ENCODE assay signal across 8 mouse cellular contexts in the genomic region with DNA sequence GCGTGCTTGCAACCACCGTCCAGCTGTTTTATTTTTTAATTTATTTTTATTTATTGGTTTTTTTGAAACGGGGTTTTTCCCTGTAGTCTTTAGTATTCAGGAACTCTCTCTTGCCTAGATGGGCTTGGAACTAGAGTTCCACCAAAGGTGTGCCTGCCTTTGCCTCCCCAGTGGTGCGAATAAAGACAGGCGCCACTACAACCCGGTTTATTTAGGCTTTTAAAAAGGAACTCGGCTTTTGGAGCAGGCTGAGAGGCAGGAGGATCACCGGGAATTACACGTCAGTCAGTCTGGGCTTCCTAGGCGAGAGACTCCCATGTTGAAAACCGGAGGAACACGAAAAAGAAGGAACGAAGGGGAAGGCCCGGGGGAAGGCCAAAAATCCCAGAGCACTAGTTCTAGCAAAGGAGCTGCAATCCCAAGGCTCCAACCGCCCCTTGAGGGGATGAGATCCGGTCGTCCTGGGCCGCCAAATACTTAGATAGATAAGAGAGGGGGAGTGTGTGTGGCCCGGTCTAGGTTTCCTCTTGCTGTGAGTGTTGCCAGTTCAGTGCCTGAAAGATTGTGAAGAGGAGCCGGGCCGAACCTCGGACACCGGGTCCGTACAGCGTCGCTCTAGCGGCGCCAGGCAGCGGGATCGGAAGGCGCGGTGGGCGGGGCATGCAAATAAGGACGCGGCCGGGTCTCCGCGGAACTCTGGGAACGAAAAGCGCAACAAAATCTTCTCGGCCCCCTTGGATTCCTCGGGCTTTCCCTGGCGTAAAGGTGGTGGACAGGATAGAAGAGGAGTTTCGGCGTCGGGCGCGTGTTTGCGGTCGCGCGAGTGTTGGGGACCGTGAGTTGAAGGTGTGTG. TPM values are rescaled to one million over a fixed set of nuclear protein-coding genes. Genes with fewer than 3 reads are reported as not detected.
DNase-seq lines count a peak whose midpoint lies in the region; ATAC-seq lines count a peak whose summit lies in the region.
"Not testable (repeated sequence)": the region's sequence is repeated elsewhere in the genome, so short reads cannot be mapped to it uniquely, and the experiment has no call there.

No protein-coding gene starts in this region.

- intact Hi-C loops in gastrocnemius, postnatal 14 days (cut with DNase I; ENCODE audit: low total_unique reads); left cerebral cortex, postnatal 10 days (cut with DNase I): not testable (repeated sequence)

- H3K4me1 ChIP-seq in megakaryocyte, embryonic 14.5 days, result peaks cover 19% of the 10 kb centered on the region

- ATAC-seq in inflammation-experienced regulatory T-cells, adult 6 months, result peak; percentile 32

- not testable (repeated sequence) for H3K36me3 ChIP-seq in megakaryocyte, embryonic 14.5 days (replicated peaks; ENCODE audit: low read length)

- peak; percentile 88 for DNase-seq in adipocyte (ENCODE audit: low spot score)
- peak; percentile 77 for DNase-seq in embryo, embryonic 10.5 days (ENCODE audit: low spot score)
- DNase-seq in gastrocnemius, postnatal 14 days, result peak; percentile 83
- DNase-seq in left cerebral cortex, postnatal 10 days (ENCODE audit: extremely low spot score in 1 of 2, low spot score in 2 of 2), result peak; percentile 63 to 89
- peak; percentile 89 for DNase-seq in right cerebral cortex, postnatal 10 days (ENCODE audit: low spot score in 2 of 2)
- peak; percentile 41 for DNase-seq in urinary bladder, postnatal 10 days (ENCODE audit: low spot score)

- peak overlapping the region; percentile 53 for H3K4me3 ChIP-seq in megakaryocyte, embryonic 14.5 days (replicated peaks)

- H3K27me3 ChIP-seq in megakaryocyte, embryonic 14.5 days (replicated peaks), result not testable (repeated sequence)

- H3K9me3 ChIP-seq in megakaryocyte, embryonic 14.5 days, result not testable (repeated sequence)

RNA-seq across cellular contexts. Expression of a gene that starts 14.1 kb away (rescaled TPM):
- total RNA-seq in gastrocnemius, postnatal 14 days (2021), result 10 to 100 TPM; 18.0 to 19.8 TPM
- polyA plus RNA-seq in inflammation-experienced regulatory T-cells, adult 6 months (2017; shearing (Covaris generic)), result 10 to 100 TPM; 74.3 to 80.3 (median 78.1) TPM
- 1 to 10 TPM; 4.0 to 4.7 TPM for total RNA-seq in left cerebral cortex, postnatal 10 days (2021)
- 3.8 TPM in 1 of 2 replicates, not detected in the other for polyA plus RNA-seq in megakaryocyte, embryonic 14.5 days (2012; ENCODE audit: insufficient read depth, low replicate concordance)

RNA-seq across cellular contexts. Expression of a gene that starts 24.3 kb away (rescaled TPM):
- 10 to 100 TPM in 1 of 2 experiments, 1 to 10 TPM in 1; 7.1 to 10.7 TPM for total RNA-seq in gastrocnemius, postnatal 14 days (2021)
- 1 to 10 TPM in 1 of 3 experiments, under 1 TPM in 1, not detected in 1; 0.40 to 1.6 TPM for polyA plus RNA-seq in inflammation-experienced regulatory T-cells, adult 6 months (2017; shearing (Covaris generic))
- total RNA-seq in left cerebral cortex, postnatal 10 days (2021), result 10 to 100 TPM; 25.3 to 26.0 TPM
- 1.2 TPM in 1 of 2 replicates, not detected in the other for polyA plus RNA-seq in megakaryocyte, embryonic 14.5 days (2012; ENCODE audit: insufficient read depth, low replicate concordance)

RNA-seq across cellular contexts. Expression of a gene that starts 42.0 kb away (rescaled TPM):
- total RNA-seq in gastrocnemius, postnatal 14 days (2021), result not detected
- under 1 TPM in 2 of 3 experiments, not detected in 1; 0.49 to 0.62 TPM for polyA plus RNA-seq in inflammation-experienced regulatory T-cells, adult 6 months (2017; shearing (Covaris generic))
- not detected for total RNA-seq in left cerebral cortex, postnatal 10 days (2021)
- polyA plus RNA-seq in megakaryocyte, embryonic 14.5 days (2012; ENCODE audit: insufficient read depth, low replicate concordance), result not detected in 2 replicates

RNA-seq across cellular contexts. Expression of a gene that starts 59.0 kb away (rescaled TPM):
- total RNA-seq in gastrocnemius, postnatal 14 days (2021), result 1 to 10 TPM; 2.3 to 3.1 TPM
- polyA plus RNA-seq in inflammation-experienced regulatory T-cells, adult 6 months (2017; shearing (Covaris generic)), result 10 to 100 TPM; 15.6 to 19.0 (median 16.8) TPM
- 1 to 10 TPM; 1.1 to 1.7 TPM for total RNA-seq in left cerebral cortex, postnatal 10 days (2021)
- 3.4 and 23.5 TPM in 2 replicates for polyA plus RNA-seq in megakaryocyte, embryonic 14.5 days (2012; ENCODE audit: insufficient read depth, low replicate concordance)

Comparison
In these comparisons a context has a peak if more than half of its experiments do, and no peak if none do; other contexts are left out.
1. Peak in every context shown above with its lines: DNase-seq, ATAC-seq and H3K4me3 ChIP-seq.